Mouse (Mus musculus) ES-Bruce4 (cell line): ENCODE measurements around the gene Ankrd28.

ENCODE experiments used
- CTCF ChIP-seq: IDR thresholded peaks from one replicate; pipeline ENCODE4 v1.8.1; 2011; ENCODE audit warnings: low read depth, low read length
- POLR2A ChIP-seq: IDR thresholded peaks from one replicate; pipeline ENCODE4 v1.8.1; 2011; ENCODE audit warnings: low read length; ENCODE audit not compliant: insufficient read depth

DNA sequence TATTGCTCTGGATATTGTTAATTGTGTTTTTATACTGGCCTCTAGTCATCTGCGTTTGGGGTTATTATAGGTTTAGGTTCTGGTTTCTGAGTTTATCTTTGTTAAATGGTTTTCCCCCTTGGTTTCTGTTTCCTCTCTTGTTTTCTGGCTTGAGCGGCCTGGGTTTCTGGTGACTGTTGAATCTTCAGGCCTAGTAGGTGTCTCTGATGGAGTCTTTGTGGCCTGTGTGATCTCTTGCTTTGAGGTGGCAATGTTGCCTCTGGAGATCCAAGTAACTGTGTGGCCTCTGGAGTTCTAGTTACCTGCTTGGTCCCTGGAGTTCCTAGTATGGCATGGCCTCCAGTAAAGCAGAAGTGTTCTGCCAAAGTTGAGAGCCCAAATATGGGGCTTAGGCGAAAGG lies 149.8 kb downstream of the Ankrd28 start:
- TF ChIP-seq CTCF (no peak), POLR2A (no peak)
